Mouse (Mus musculus): ENCODE measurements around the gene Mmp7. TPM values are rescaled to one million over a fixed set of nuclear protein-coding genes. Genes with fewer than 3 reads are reported as not detected.

Gene Mmp7
- polyA plus RNA-seq, 1 experiment, result 112 TPM

DNA sequence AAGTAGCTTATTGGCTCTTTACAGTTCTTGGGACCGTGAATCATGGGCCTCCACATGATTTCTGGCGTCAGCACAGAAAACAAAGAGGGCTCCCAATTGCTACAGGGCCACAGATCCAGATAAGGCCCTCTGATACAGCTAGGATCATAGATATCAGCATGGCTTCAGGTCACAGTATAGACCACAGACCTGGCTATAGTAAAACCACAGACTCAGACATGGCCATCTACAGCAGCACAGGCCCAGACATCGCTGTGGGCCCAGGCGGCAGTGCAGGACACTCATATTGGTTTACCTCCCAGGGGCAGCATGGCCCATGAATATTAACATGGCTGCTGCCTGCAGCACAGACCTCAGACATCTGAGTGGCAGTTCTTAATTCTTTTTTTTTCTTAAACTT is 37.1 kb downstream of the Mmp7 start:
- H3K4me3 ChIP-seq (ENCODE audit: low read depth, low read length), result no peak overlapping the region
- 81% methylated on average over 4 of the region's 4 CpGs for WGBS

GRCm38 (mm10) chr9:7742696-7743095 is 50.8 kb downstream of the Mmp7 start:
- TF ChIP-seq POLR2A (IDR thresholded peaks at IDR 0.05; ENCODE audit: low read depth, low read length) (no peak), CTCF (IDR thresholded peaks at IDR 0.05; ENCODE audit: extremely low read depth, insufficient read length, insufficient replicate concordance, low read depth, low read length) (no peak)
- H3K36me3 ChIP-seq (ENCODE audit: control insufficient read depth, insufficient read depth, low read length), result no peaks in the 10 kb centered on the region
- no peaks in the 10 kb centered on the region for H3K27me3 ChIP-seq (ENCODE audit: control insufficient read depth, insufficient read depth, low read length)
- no peak overlapping the region for H3K27ac ChIP-seq (ENCODE audit: insufficient read depth, low read depth, low read length)
- no peaks in the 10 kb centered on the region for H3K4me1 ChIP-seq (ENCODE audit: control insufficient read depth, insufficient read depth, insufficient read length, low read length)
- H3K4me3 ChIP-seq (ENCODE audit: low read depth, low read length), result no peak overlapping the region
- WGBS, result 57% methylated on average over 1 of the region's 1 CpGs

More for the DNA sequence above, 37.1 kb downstream of the Mmp7 start:
- H3K27ac ChIP-seq (ENCODE audit: insufficient read depth, low read depth, low read length), result no peak overlapping the region
- TF ChIP-seq CTCF (IDR thresholded peaks at IDR 0.05; ENCODE audit: extremely low read depth, insufficient read length, insufficient replicate concordance, low read depth, low read length), result no peak
- TF ChIP-seq POLR2A (IDR thresholded peaks at IDR 0.05; ENCODE audit: low read depth, low read length), result no peak
- no peaks in the 10 kb centered on the region for H3K4me1 ChIP-seq (ENCODE audit: control insufficient read depth, insufficient read depth, insufficient read length, low read length)
- H3K36me3 ChIP-seq (ENCODE audit: control insufficient read depth, insufficient read depth, low read length), result no peaks in the 10 kb centered on the region
- no peaks in the 10 kb centered on the region for H3K27me3 ChIP-seq (ENCODE audit: control insufficient read depth, insufficient read depth, low read length)

GRCm38 (mm10) chr9:7744156-7744555 is 52.3 kb downstream of the Mmp7 start:
- WGBS, result 35% methylated on average over 1 of the region's 1 CpGs
- Histone ChIP-seq H3K36me3 (ENCODE audit: control insufficient read depth, insufficient read depth, low read length) (no peaks in the 10 kb centered on the region), H3K27ac (ENCODE audit: insufficient read depth, low read depth, low read length) (no peak overlapping the region), H3K4me3 (ENCODE audit: low read depth, low read length) (no peak overlapping the region), H3K4me1 (ENCODE audit: control insufficient read depth, insufficient read depth, insufficient read length, low read length) (no peaks in the 10 kb centered on the region), H3K27me3 (ENCODE audit: control insufficient read depth, insufficient read depth, low read length) (no peaks in the 10 kb centered on the region)
- TF ChIP-seq CTCF (IDR thresholded peaks at IDR 0.05; ENCODE audit: extremely low read depth, insufficient read length, insufficient replicate concordance, low read depth, low read length), result no peak
- no peak for TF ChIP-seq POLR2A (IDR thresholded peaks at IDR 0.05; ENCODE audit: low read depth, low read length)

DNA sequence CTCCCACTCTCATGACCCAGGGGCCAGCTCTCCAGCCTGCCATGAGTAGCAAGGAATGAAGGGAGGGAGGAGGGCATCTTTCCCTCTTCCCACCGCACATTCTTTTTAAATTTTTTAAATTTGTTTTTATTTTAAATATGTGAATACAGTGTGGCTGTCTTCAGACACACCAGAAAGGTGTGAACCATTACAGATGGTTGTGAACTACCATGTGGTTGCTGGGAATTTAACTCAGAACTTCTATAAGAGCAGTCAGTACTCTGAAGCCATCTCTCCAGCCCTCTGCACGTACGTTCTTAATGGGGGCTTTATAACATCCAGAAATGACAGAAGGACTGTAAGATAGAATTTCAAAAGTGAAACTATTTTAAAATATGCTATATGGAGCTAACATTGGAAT is 57.0 kb downstream of the Mmp7 start:
- WGBS, result 80% methylated on average over 3 of the region's 3 CpGs
- no peaks in the 10 kb centered on the region for H3K36me3 ChIP-seq (ENCODE audit: control insufficient read depth, insufficient read depth, low read length)
- no peaks in the 10 kb centered on the region for H3K27me3 ChIP-seq (ENCODE audit: control insufficient read depth, insufficient read depth, low read length)
- TF ChIP-seq POLR2A (IDR thresholded peaks at IDR 0.05; ENCODE audit: low read depth, low read length), result no peak
- TF ChIP-seq CTCF (IDR thresholded peaks at IDR 0.05; ENCODE audit: extremely low read depth, insufficient read length, insufficient replicate concordance, low read depth, low read length), result no peak
- no peaks in the 10 kb centered on the region for H3K4me1 ChIP-seq (ENCODE audit: control insufficient read depth, insufficient read depth, insufficient read length, low read length)
- no peak overlapping the region for H3K4me3 ChIP-seq (ENCODE audit: low read depth, low read length)
- H3K27ac ChIP-seq (ENCODE audit: insufficient read depth, low read depth, low read length), result no peak overlapping the region

Other genes starting within 250 kb of the Mmp7 start
- gene Mmp3, start 246.3 kb upstream of the Mmp7 start, polyA plus RNA-seq (2012; rRNA removed), result 0.10 and 0.39 TPM in 2 replicates
- 3.9 and 6.7 TPM in 2 replicates for gene Mmp10, start 189.7 kb upstream of the Mmp7 start, polyA plus RNA-seq (2012; rRNA removed)
- gene Mmp8, start 133.6 kb upstream of the Mmp7 start, polyA plus RNA-seq (2012; rRNA removed), result not detected in 2 replicates
- not detected in 2 replicates for gene Mmp27, start 120.7 kb upstream of the Mmp7 start, polyA plus RNA-seq (2012; rRNA removed)
- 0.04 TPM in 1 of 2 replicates, not detected in the other for gene Mmp20, start 63.9 kb upstream of the Mmp7 start, polyA plus RNA-seq (2012; rRNA removed)
- gene Tmem123, start 72.0 kb downstream of the Mmp7 start, polyA plus RNA-seq (2012; rRNA removed), result 16.9 and 25.1 TPM in 2 replicates
- 3.5 and 5.4 TPM in 2 replicates for gene Birc2, start 145.0 kb downstream of the Mmp7 start, polyA plus RNA-seq (2012; rRNA removed)
- 6.1 and 13.7 TPM in 2 replicates for gene Birc3, start 181.1 kb downstream of the Mmp7 start, polyA plus RNA-seq (2012; rRNA removed)